Mouse (Mus musculus): ENCODE data around the gene Syt16. TPM values are rescaled to one million over a fixed set of nuclear protein-coding genes. Genes with fewer than 3 reads are reported as not detected.

Syt16 gene
- polyA plus RNA-seq, 1 experiment, result not detected

- TF ChIP-seq TAL1 (IDR thresholded peaks at IDR 0.05; ENCODE audit: low read length) (no peak), GATA1 (IDR thresholded peaks at IDR 0.05; ENCODE audit: low read length) (no peak)
- no peaks in the 10 kb centered on the region for H3K4me1 ChIP-seq (ENCODE audit: control insufficient read depth)
- no peaks in the 10 kb centered on the region; the same call in 1 of the 2 replicates for H3K9me3 ChIP-seq (ENCODE audit: control insufficient read depth, low read length)
- H3K27me3 ChIP-seq (ENCODE audit: control insufficient read depth), result no peaks in the 10 kb centered on the region
- H3K4me3 ChIP-seq (replicated peaks), result no peak overlapping the region
- no peaks in the 10 kb centered on the region for H3K36me3 ChIP-seq (ENCODE audit: control insufficient read depth)
Measured at GRCm38 (mm10) chr12:74173902-74174301, 176.4 kb downstream of the Syt16 start.

- H3K9me3 ChIP-seq (ENCODE audit: control insufficient read depth, low read length), result no peaks in the 10 kb centered on the region
- TF ChIP-seq GATA1 (IDR thresholded peaks at IDR 0.05; ENCODE audit: low read length) (no peak), TAL1 (IDR thresholded peaks at IDR 0.05; ENCODE audit: low read length) (no peak)
- H3K27me3 ChIP-seq (ENCODE audit: control insufficient read depth), result no peaks in the 10 kb centered on the region
- no peak overlapping the region for H3K4me3 ChIP-seq (replicated peaks)
- H3K4me1 ChIP-seq (ENCODE audit: control insufficient read depth), result no peaks in the 10 kb centered on the region
- H3K36me3 ChIP-seq (ENCODE audit: control insufficient read depth), result no peaks in the 10 kb centered on the region
Measured at GRCm38 (mm10) chr12:74184596-74184995, 187.1 kb downstream of the Syt16 start.

GRCm38 (mm10) chr12:74188243-74188785 lies 190.9 kb downstream of the Syt16 start:
- TF ChIP-seq GATA1 (IDR thresholded peaks at IDR 0.05; ENCODE audit: low read length) (no peak), TAL1 (IDR thresholded peaks at IDR 0.05; ENCODE audit: low read length) (no peak)

DNA sequence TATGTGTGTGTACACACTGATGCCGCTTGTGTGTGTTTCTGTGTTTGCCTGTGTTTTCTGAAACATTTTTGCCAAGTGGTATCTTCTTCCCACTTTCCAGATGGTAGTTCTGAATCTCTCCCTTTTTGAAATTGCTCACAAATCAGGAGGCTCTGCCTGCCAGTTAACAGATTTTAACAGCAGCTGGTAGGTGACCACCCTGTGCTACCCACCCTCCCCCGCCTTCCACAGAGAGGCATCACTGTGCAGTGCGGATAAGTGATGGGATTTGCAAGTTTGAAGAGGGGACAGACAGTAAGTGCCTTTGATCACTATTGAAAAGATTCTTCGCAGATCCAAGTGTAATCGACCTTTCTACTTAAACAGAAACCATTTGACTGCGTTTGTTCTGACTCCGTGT lies 191.4 kb downstream of the Syt16 start:
- H3K27me3 ChIP-seq (ENCODE audit: control insufficient read depth), result no peaks in the 10 kb centered on the region
- no peaks in the 10 kb centered on the region for H3K9me3 ChIP-seq (ENCODE audit: control insufficient read depth, low read length)
- H3K36me3 ChIP-seq (ENCODE audit: control insufficient read depth), result no peaks in the 10 kb centered on the region
- TF ChIP-seq TAL1 (IDR thresholded peaks at IDR 0.05; ENCODE audit: low read length), result no peak
- no peak for TF ChIP-seq GATA1 (IDR thresholded peaks at IDR 0.05; ENCODE audit: low read length)
- no peaks in the 10 kb centered on the region for H3K4me1 ChIP-seq (ENCODE audit: control insufficient read depth)
- no peak overlapping the region for H3K4me3 ChIP-seq (replicated peaks)

More at GRCm38 (mm10) chr12:74188243-74188785, 190.9 kb downstream of the Syt16 start:
- Histone ChIP-seq H3K4me1 (ENCODE audit: control insufficient read depth) (no peaks in the 10 kb centered on the region), H3K4me3 (replicated peaks) (no peak overlapping the region), H3K36me3 (ENCODE audit: control insufficient read depth) (no peaks in the 10 kb centered on the region), H3K9me3 (ENCODE audit: control insufficient read depth, low read length) (no peaks in the 10 kb centered on the region), H3K27me3 (ENCODE audit: control insufficient read depth) (no peaks in the 10 kb centered on the region)

GRCm38 (mm10) chr12:74189840-74190239 lies 192.4 kb downstream of the Syt16 start:
- TF ChIP-seq GATA1 (IDR thresholded peaks at IDR 0.05; ENCODE audit: low read length) (no peak), TAL1 (IDR thresholded peaks at IDR 0.05; ENCODE audit: low read length) (no peak)
- Histone ChIP-seq H3K27me3 (ENCODE audit: control insufficient read depth) (no peaks in the 10 kb centered on the region), H3K9me3 (ENCODE audit: control insufficient read depth, low read length) (no peaks in the 10 kb centered on the region), H3K4me1 (ENCODE audit: control insufficient read depth) (no peaks in the 10 kb centered on the region), H3K4me3 (replicated peaks) (no peak overlapping the region), H3K36me3 (ENCODE audit: control insufficient read depth) (no peaks in the 10 kb centered on the region)

- no peak overlapping the region for H3K4me3 ChIP-seq (replicated peaks)
- no peaks in the 10 kb centered on the region for H3K9me3 ChIP-seq (ENCODE audit: control insufficient read depth, low read length)
- no peaks in the 10 kb centered on the region for H3K27me3 ChIP-seq (ENCODE audit: control insufficient read depth)
- TF ChIP-seq GATA1 (IDR thresholded peaks at IDR 0.05; ENCODE audit: low read length), result no peak
- no peak for TF ChIP-seq TAL1 (IDR thresholded peaks at IDR 0.05; ENCODE audit: low read length)
- H3K4me1 ChIP-seq (ENCODE audit: control insufficient read depth), result no peaks in the 10 kb centered on the region
- no peaks in the 10 kb centered on the region for H3K36me3 ChIP-seq (ENCODE audit: control insufficient read depth)
Measured at GRCm38 (mm10) chr12:74190297-74190696, 192.8 kb downstream of the Syt16 start.

- no peak for TF ChIP-seq TAL1 (IDR thresholded peaks at IDR 0.05; ENCODE audit: low read length)
- no peak for TF ChIP-seq GATA1 (IDR thresholded peaks at IDR 0.05; ENCODE audit: low read length)
- H3K27me3 ChIP-seq (ENCODE audit: control insufficient read depth), result no peaks in the 10 kb centered on the region
- H3K4me3 ChIP-seq (replicated peaks), result no peak overlapping the region
- H3K4me1 ChIP-seq (ENCODE audit: control insufficient read depth), result no peaks in the 10 kb centered on the region
- H3K9me3 ChIP-seq (ENCODE audit: control insufficient read depth, low read length), result no peaks in the 10 kb centered on the region
- H3K36me3 ChIP-seq (ENCODE audit: control insufficient read depth), result no peaks in the 10 kb centered on the region
Measured at GRCm38 (mm10) chr12:74192552-74192951, 195.1 kb downstream of the Syt16 start.

DNA sequence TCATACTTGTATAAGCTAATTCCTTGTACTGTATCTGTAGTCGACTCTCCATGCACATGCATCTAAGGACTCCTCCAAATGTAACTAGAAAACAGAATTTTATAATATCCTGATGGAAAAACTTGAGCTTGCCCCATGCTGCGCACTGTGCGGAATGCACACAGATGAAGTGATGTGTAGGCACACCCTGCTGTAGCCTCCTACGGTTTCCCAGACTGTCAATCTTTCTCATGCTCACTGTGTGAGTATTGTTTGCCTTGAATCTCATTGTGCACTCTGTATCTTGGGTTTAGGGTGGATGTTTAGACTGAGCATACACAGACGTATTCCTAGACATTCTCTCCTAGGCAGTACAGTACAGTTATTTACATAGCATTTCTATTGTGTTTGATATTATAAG lies 203.9 kb downstream of the Syt16 start:
- Histone ChIP-seq H3K27me3 (ENCODE audit: control insufficient read depth) (no peaks in the 10 kb centered on the region), H3K4me3 (replicated peaks) (no peak overlapping the region), H3K9me3 (ENCODE audit: control insufficient read depth, low read length) (no peaks in the 10 kb centered on the region; the same call in 1 of the 2 replicates), H3K36me3 (ENCODE audit: control insufficient read depth) (no peaks in the 10 kb centered on the region), H3K4me1 (ENCODE audit: control insufficient read depth) (no peaks in the 10 kb centered on the region)
- TF ChIP-seq GATA1 (IDR thresholded peaks at IDR 0.05; ENCODE audit: low read length), result no peak
- TF ChIP-seq TAL1 (IDR thresholded peaks at IDR 0.05; ENCODE audit: low read length), result no peak

DNA sequence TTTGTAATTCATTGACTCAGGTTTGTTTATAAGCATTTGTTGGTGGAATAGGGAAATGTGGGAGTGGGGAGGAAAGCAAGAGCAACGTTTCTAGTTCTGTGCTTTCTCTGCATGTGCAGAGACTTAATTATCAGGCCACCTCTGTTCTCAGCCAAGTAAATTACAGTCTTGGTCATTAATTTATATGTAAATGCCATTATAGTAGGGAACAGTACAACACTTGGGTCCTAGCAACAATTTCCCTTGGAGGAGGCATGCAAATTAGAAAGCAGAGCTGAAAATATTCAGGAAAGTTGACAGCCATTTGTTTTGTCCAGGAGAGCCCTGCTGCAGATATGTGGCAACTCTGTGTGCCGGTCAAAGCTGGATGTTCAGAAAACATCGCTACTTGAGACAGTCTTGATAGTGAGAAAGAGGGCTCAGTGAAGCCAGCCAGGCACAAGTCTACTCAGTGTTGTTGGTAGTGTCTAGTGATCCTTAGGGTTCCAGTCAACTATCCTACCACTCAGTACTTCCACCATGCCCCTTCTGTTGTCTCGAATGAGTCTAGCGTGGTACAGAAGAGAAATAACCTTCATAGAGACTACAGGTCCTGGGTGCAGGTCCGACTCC lies 205.1 kb downstream of the Syt16 start:
- TF ChIP-seq GATA1 (IDR thresholded peaks at IDR 0.05; ENCODE audit: low read length), result no peak
- TF ChIP-seq TAL1 (IDR thresholded peaks at IDR 0.05; ENCODE audit: low read length), result no peak
- no peaks in the 10 kb centered on the region for H3K4me1 ChIP-seq (ENCODE audit: control insufficient read depth)
- no peaks in the 10 kb centered on the region for H3K27me3 ChIP-seq (ENCODE audit: control insufficient read depth)
- no peaks in the 10 kb centered on the region for H3K36me3 ChIP-seq (ENCODE audit: control insufficient read depth)
- H3K4me3 ChIP-seq (replicated peaks), result no peak overlapping the region
- no peaks in the 10 kb centered on the region; the same call in 1 of the 2 replicates for H3K9me3 ChIP-seq (ENCODE audit: control insufficient read depth, low read length)

Measured in erythroblast, embryonic 14.5 days (primary cell).